Mouse (Mus musculus) embryonic facial prominence, embryonic 12.5 days (tissue): ENCODE measurements around the gene B3gnt2. TPM values are rescaled to one million over a fixed set of nuclear protein-coding genes. Genes with fewer than 3 reads are reported as not detected.
"Not testable (repeated sequence)": the region's sequence is repeated elsewhere in the genome, so short reads cannot be mapped to it uniquely, and the experiment has no call there.

Experiments used
- ATAC-seq: fragments of 200-750 bp; cut with Nextera tagmentation; 2 replicates; pipeline ENCODE4 v1.8.0; 2017; ENCODE audit not compliant: insufficient number of reproducible peaks, insufficient read depth, low FRiP score, low TSS enrichment
- H3K27ac ChIP-seq: fragments of 300-500 bp; sonication (generic); 2 replicates; pipeline ENCODE4 v1.5.1; 2016; ENCODE audit warnings: mild to moderate bottlenecking
- H3K27me3 ChIP-seq: fragments of 300-500 bp; sonication (generic); 2 replicates; pipeline ENCODE4 v1.6.1; 2016; ENCODE audit warnings: mild to moderate bottlenecking, moderate library complexity
- H3K36me3 ChIP-seq: fragments of 300-500 bp; sonication (generic); 2 replicates; pipeline ENCODE4 v1.6.1; 2016; ENCODE audit warnings: mild to moderate bottlenecking
- H3K4me1 ChIP-seq: fragments of 300-500 bp; sonication (generic); 2 replicates; pipeline ENCODE4 v1.6.1; 2016
- H3K4me2 ChIP-seq: fragments of 300-500 bp; sonication (generic); replicated peaks from 2 replicates; pipeline ENCODE4 v1.6.1; 2016; ENCODE audit warnings: mild to moderate bottlenecking, moderate library complexity
- H3K4me3 ChIP-seq: fragments of 300-500 bp; sonication (generic); 2 replicates; pipeline ENCODE4 v1.5.1; 2016; ENCODE audit warnings: mild to moderate bottlenecking
- H3K9ac ChIP-seq: fragments of 300-500 bp; sonication (generic); 2 replicates; pipeline ENCODE4 v1.6.1; 2016; ENCODE audit warnings: mild to moderate bottlenecking, moderate library complexity
- H3K9me3 ChIP-seq: fragments of 300-500 bp; sonication (generic); 2 replicates; pipeline ENCODE4 v1.6.1; 2016; ENCODE audit warnings: mild to moderate bottlenecking, moderate library complexity
- WGBS: fragments of 180-500 bp; shearing (Covaris S2); methylation state at CpG from one replicate; pipeline ENCODE4 v1.1.7; 2016; 5-methylcytosine and 5-hydroxymethylcytosine counted together
- polyA plus RNA-seq: library from polyadenylated mRNA; unstranded; fragments of >200 nt; fragmentation: Nextera tagmentation; extraction: Ambion mirVana; gene quantifications from 2 replicates; pipeline ENCODE4 v1.2.1, GENCODE M21; 2016

Gene B3gnt2
- polyA plus RNA-seq, 1 experiment from 2014 or later, result 6.4 TPM

DNA sequence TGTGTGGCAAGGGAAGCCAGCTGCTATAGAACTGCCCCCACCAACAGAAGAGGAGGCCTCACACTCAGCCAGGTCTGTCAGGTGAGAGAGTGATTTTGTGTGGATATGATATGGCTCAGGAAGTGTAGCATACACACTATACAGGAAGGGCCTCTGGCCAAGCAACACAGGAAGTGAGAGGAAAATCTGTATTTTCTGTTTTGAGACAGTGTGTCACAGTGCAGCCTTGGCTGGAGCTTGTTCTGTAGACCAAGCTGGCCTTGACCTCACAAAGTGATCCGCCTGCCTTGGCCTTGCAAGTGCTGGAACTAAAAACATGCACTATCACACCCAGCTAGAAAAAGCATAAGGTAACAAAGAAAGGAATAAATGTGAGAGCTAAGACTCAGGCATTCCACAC lies 105.6 kb downstream of the B3gnt2 start:
- Histone ChIP-seq H3K27me3 (no peaks in the 10 kb centered on the region), H3K36me3 (no peaks in the 10 kb centered on the region)
- 82% methylated on average over 1 of the region's 1 CpGs for WGBS

DNA sequence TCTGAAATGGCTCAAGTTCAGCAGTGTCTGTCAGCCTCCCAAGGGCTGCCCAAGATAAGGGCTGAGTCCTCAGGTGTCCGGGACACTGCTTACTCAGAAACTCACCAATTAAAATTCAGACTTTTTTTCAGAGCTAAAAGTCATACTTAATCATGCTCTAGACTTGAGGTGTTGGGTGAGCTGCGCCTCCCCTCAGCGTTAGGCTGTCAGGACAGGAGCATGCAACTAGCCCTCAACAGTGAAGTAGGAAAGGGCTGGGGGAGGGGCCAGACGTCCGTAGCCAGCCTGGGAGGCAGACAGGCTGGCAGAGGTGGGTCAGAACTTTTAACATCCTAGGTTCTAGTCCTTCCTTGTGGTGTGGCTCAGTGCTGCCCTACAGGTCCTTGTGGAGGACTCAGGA lies 108.2 kb downstream of the B3gnt2 start:
- no peaks in the 10 kb centered on the region for H3K27me3 ChIP-seq
- no peak overlapping the region for H3K27ac ChIP-seq
- no peak for ATAC-seq
- H3K4me3 ChIP-seq, result no peak overlapping the region
- H3K4me1 ChIP-seq, result no peaks in the 10 kb centered on the region
- no peaks in the 10 kb centered on the region for H3K9me3 ChIP-seq
- H3K36me3 ChIP-seq, result no peaks in the 10 kb centered on the region
- H3K4me2 ChIP-seq, result no peak overlapping the region
- H3K9ac ChIP-seq, result no peak overlapping the region
- WGBS, result 36% methylated on average over 5 of the region's 5 CpGs

More for the DNA sequence above, 105.6 kb downstream of the B3gnt2 start:
- Histone ChIP-seq H3K9me3 (no peaks in the 10 kb centered on the region), H3K27ac (no peak overlapping the region), H3K4me3 (no peak overlapping the region), H3K4me2 (no peak overlapping the region), H3K9ac (no peak overlapping the region), H3K4me1 (no peaks in the 10 kb centered on the region)
- ATAC-seq, result no peak

DNA sequence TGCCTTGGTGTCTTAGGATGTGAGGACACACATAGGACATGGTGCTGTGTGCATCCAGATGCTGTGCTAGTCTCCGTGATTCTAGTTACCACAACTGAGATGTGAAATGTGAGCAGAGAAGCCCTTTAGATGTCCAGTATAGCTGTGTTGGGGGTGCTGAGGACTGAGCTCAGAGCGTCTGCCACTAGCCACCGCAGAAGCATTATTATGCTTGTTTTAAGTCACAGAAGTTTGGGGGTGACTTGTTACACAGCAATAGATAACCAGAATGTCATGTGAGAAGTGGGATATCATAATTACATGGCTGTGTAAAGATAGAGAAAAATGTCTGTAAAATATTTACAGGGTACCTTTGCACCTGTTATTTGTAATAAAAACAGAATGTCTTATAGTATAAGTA lies 109.2 kb downstream of the B3gnt2 start:
- H3K4me1 ChIP-seq, result no peaks in the 10 kb centered on the region
- no peak overlapping the region for H3K4me3 ChIP-seq
- WGBS, result 89% methylated on average over 3 of the region's 3 CpGs
- no peak overlapping the region for H3K9ac ChIP-seq
- H3K4me2 ChIP-seq, result no peak overlapping the region
- no peaks in the 10 kb centered on the region for H3K9me3 ChIP-seq
- H3K36me3 ChIP-seq, result no peaks in the 10 kb centered on the region
- H3K27ac ChIP-seq, result no peak overlapping the region
- H3K27me3 ChIP-seq, result no peaks in the 10 kb centered on the region
- no peak for ATAC-seq

DNA sequence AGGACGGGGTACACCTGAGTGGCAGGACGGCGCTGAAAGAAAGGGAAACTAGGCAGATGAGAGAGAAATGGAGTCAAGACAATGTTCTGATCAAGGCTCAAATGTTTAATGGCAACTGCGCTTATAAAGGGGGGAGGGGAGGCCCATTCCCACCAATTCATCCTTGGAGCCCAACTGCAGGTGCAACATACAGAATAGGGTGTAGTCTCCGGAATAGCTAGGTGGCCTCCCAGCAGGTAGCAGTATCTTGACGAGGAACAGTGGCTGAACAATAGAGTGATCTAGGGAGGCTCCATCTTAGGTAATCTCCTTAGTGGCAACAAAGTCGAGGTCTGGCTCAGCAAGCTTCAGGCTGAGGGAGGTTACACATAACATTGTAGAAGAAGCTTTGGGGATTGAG lies 113.4 kb downstream of the B3gnt2 start:
- Histone ChIP-seq H3K27ac (no peak overlapping the region), H3K4me3 (no peak overlapping the region), H3K4me1 (no peaks in the 10 kb centered on the region), H3K4me2 (no peak overlapping the region), H3K36me3 (no peaks in the 10 kb centered on the region), H3K9me3 (no peaks in the 10 kb centered on the region), H3K9ac (no peak overlapping the region), H3K27me3 (no peaks in the 10 kb centered on the region)
- ATAC-seq, result no peak
- WGBS, result 76% methylated on average over 7 of the region's 7 CpGs

DNA sequence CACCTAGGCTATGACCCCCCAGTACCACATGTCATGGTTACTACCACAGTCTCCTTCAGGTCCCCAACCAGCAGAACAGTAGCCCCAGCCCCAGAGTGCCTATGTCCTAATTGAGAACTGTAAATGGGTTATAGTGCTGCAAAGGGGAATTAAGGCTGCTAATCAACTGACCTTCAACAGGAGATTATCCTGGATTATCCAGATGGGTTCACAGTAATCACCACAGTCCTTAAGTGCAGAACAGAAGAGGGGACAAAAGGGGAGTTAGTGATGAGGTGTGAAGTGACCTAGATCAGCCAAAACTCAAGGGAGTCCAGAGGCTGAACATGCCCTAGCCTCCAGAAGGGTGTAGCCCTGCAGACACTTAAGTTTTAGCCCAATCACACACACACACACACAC lies 115.4 kb downstream of the B3gnt2 start:
- no peak overlapping the region for H3K27ac ChIP-seq
- no peaks in the 10 kb centered on the region for H3K4me1 ChIP-seq
- H3K36me3 ChIP-seq, result no peaks in the 10 kb centered on the region
- no peak overlapping the region for H3K9ac ChIP-seq
- H3K4me2 ChIP-seq, result no peak overlapping the region
- H3K9me3 ChIP-seq, result no peaks in the 10 kb centered on the region
- H3K4me3 ChIP-seq, result no peak overlapping the region
- no peaks in the 10 kb centered on the region for H3K27me3 ChIP-seq
- ATAC-seq, result no peak

DNA sequence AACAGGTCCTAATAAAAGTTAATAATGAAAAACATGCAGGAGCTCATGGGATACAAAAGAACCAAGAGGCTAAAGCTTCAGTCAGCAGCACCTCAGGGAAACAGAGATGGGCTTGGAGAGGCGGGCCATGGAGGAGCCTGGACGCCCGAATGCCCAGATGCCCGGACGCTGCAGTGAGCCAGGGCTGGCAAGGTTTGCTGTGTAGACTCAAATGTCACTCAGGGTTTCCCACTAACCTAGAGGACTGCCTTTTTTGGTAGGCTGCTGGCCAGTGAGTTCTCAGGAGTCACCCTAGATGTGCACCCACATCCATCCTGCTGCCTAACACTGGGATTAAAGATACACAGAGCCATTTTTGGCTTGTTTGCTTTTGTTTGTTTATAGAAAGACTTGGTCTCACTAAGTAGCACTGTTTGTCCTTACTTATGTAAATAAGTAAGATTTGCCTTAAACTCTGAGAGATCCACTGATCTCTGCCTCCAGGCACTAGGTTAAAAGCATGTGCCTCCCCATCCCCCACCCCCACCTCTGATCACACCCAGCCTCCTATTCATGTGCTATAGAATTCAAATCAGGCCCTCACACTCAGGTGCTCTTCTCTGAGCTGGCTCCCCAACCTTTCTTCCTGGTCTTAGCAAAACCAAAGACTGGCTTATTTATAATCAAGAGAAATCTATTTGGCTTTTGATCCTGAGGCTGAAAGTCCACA lies 117.0 kb downstream of the B3gnt2 start:
- no peaks in the 10 kb centered on the region for H3K9me3 ChIP-seq

DNA sequence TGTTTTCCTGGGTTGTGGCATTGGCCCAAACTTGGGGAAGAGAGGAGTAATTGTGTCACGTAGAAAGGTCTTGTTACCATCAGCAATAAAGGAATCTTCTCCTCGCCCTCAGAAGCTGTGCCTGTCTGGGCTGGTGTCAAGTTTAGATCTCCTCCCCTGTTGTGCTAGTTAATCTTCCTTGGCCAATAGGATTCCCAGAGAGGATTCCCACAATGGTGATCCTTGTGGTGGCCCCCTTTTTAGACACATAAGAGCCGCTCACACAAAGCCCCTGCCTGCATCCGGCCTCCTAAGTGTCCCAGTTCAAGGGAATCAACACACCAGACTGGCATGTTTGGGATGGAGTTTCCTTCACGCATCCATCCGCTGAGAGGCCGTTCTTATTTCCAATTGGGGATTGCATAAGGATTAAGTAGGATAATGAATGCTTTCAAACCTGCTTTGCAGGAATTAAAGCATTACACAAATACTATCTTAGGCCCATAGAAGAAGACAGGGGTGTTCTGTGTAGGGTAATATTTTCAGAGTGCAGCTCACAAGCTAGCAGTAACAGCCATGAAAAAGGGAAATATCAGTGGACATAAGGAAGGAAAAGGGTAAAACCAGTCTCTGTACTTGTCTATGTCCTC lies 118.6 kb downstream of the B3gnt2 start:
- 52% methylated on average over 7 of the region's 7 CpGs for WGBS

More for the DNA sequence above, 117.0 kb downstream of the B3gnt2 start:
- 79% methylated on average over 5 of the region's 5 CpGs for WGBS
- Histone ChIP-seq H3K27me3 (no peaks in the 10 kb centered on the region), H3K36me3 (no peaks in the 10 kb centered on the region), H3K27ac (no peak overlapping the region), H3K9ac (no peak overlapping the region), H3K4me2 (no peak overlapping the region), H3K4me1 (no peaks in the 10 kb centered on the region), H3K4me3 (no peak overlapping the region)
- ATAC-seq, result no peak

DNA sequence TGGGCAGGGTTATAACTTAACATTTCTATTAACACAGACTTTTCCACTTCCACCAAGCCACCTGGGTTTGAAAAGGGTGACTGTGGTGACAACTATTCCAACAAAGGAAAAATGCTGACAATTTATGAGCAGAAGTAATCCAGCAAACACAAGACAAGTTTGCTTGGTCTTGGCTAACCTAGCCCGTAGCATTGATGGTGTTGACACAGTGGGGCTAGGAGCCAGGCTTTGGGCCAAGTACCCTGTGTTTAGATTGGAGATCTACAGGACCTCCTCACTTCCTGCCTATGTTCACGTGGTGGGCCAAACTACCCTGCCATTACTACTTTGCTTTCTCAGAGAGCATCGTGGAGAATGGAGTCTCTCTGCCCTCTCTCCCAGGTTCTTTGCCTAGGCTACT lies 119.3 kb downstream of the B3gnt2 start:
- H3K27ac ChIP-seq, result no peak overlapping the region
- no peak overlapping the region for H3K4me2 ChIP-seq
- no peak overlapping the region for H3K9ac ChIP-seq
- no peaks in the 10 kb centered on the region for H3K4me1 ChIP-seq
- no peak overlapping the region for H3K4me3 ChIP-seq
- no peaks in the 10 kb centered on the region for H3K36me3 ChIP-seq
- no peak for ATAC-seq
- H3K27me3 ChIP-seq, result no peaks in the 10 kb centered on the region
- WGBS, result 76% methylated on average over 3 of the region's 3 CpGs
- H3K9me3 ChIP-seq, result no peaks in the 10 kb centered on the region

More for the DNA sequence above, 118.6 kb downstream of the B3gnt2 start:
- no peaks in the 10 kb centered on the region for H3K9me3 ChIP-seq
- H3K4me3 ChIP-seq, result no peak overlapping the region
- no peak overlapping the region for H3K4me2 ChIP-seq
- no peak overlapping the region for H3K9ac ChIP-seq
- H3K36me3 ChIP-seq, result no peaks in the 10 kb centered on the region
- no peaks in the 10 kb centered on the region for H3K27me3 ChIP-seq
- H3K27ac ChIP-seq, result no peak overlapping the region
- H3K4me1 ChIP-seq, result no peaks in the 10 kb centered on the region
- no peak for ATAC-seq

DNA sequence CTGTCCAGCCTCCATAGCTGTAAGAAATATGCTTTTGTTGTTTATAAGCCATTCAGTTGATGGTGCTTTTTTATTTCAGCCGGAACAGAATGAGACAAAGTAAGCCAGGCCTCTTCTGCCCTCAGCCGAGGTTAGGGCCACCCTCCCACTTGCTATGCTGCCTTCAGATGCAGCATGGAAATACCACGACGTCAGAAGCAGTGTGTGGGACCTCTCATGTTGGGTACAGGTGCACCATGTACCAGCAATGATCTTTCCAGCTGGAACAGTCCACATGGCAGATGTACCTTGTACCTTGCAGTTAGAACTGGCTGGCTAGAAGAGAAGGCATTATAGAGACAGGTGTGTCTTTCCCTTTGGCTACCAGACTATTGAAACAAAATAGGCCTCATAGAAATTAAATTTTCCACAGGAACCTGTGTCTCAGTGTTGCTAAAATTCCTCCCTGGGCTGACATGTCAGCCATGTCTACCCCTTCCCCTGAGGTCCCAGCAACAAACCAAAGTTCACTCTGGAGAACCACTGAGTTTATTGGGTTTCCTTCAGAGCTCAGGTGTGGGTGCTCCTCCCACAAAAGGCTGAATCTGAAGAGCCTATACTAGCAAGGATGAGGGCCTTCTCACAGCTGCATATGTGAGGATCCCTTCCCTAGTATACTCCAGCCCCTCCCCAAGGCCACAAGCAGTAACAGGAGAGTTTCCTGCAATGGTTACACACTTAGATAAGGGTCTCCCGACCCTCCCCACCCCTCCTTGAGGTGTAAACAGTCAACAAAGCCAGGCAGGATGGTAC lies 121.1 kb downstream of the B3gnt2 start:
- no peak for ATAC-seq
- no peak overlapping the region for H3K9ac ChIP-seq
- no peak overlapping the region for H3K27ac ChIP-seq
- no peaks in the 10 kb centered on the region for H3K9me3 ChIP-seq
- H3K4me2 ChIP-seq, result no peak overlapping the region
- no peaks in the 10 kb centered on the region for H3K36me3 ChIP-seq
- H3K4me1 ChIP-seq, result no peaks in the 10 kb centered on the region
- no peaks in the 10 kb centered on the region for H3K27me3 ChIP-seq
- WGBS, result 72% methylated on average over 5 of the region's 5 CpGs
- no peak overlapping the region for H3K4me3 ChIP-seq

DNA sequence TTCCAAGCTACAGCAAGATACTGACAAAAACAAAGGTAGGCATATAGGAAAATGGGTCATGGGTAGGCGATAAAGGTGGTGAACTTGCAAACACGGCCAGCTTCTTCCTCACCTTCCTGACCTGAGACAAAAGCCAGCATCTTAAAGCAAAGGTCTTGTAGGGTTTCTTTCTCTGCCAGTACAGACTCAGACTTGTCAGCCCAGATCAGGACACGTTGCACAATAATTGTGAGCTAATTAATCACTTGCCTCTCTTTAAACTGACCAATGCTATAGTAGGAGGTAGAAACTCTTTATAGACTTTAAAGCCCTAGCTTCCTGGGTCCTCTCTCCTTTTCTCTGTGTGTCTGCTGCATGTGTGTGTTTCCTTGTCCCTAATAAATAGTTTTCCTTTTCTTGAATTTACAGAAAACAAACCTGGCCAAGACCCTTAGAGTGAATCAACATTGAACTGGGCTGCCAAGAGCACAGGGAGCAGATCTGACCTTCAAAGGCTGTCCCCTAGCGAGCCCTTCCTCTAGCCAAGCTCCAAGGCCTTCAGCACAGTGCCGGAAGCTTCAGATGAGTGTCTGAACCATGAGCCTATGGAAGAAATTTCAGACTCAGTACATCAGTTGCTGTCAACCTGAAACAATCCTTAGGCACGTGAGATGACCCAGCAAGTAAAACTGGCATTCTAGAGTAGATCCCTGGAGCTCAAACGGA lies 124.1 kb downstream of the B3gnt2 start:
- no peak overlapping the region for H3K4me2 ChIP-seq
- H3K9ac ChIP-seq, result no peak overlapping the region
- 81% methylated on average over 7 of the region's 7 CpGs for WGBS
- H3K4me3 ChIP-seq, result no peak overlapping the region
- H3K27me3 ChIP-seq, result no peaks in the 10 kb centered on the region
- no peak for ATAC-seq
- no peaks in the 10 kb centered on the region for H3K9me3 ChIP-seq
- no peak overlapping the region for H3K27ac ChIP-seq
- H3K4me1 ChIP-seq, result no peaks in the 10 kb centered on the region
- H3K36me3 ChIP-seq, result no peaks in the 10 kb centered on the region

DNA sequence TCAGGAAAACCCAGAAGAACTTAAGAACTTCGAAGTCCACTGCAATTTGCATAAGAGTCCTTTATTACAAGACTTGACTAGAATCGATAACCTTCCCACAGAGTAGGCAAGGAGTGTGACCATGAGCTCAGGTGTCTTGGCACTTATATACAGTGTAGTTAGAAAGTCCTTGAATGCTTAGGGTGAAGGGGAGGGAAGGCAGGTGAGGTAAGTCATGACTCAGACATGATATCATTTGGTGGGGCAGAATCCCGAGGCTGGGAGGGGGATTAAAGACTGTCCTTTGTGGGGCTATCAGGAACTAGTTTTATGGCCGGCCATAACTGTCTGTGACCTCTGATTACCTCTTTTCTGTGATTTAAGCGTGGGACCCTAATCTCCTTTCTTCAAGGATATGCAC lies 125.6 kb downstream of the B3gnt2 start:
- H3K4me1 ChIP-seq, ATAC-seq, H3K36me3 ChIP-seq, H3K4me3 ChIP-seq, H3K27me3 ChIP-seq, H3K9me3 ChIP-seq, H3K27ac ChIP-seq, H3K4me2 ChIP-seq, H3K9ac ChIP-seq: not testable (repeated sequence)
- 76% methylated on average over 5 of the region's 5 CpGs for WGBS
